Mouse (Mus musculus) stomach, embryonic 16.5 days (tissue): ENCODE measurements around the gene Btnl6. TPM values are rescaled to one million over a fixed set of nuclear protein-coding genes. Genes with fewer than 3 reads are reported as not detected.
"Not testable (repeated sequence)": the region's sequence is repeated elsewhere in the genome, so short reads cannot be mapped to it uniquely, and the experiment has no call there.

ENCODE experiments used
- ATAC-seq: fragments of 200-750 bp; cut with Nextera tagmentation; 2 replicates; pipeline ENCODE4 v1.8.0; 2017; ENCODE audit warnings: moderate number of reproducible peaks, moderate TSS enrichment; ENCODE audit not compliant: insufficient read depth, low FRiP score
- H3K27ac ChIP-seq: fragments of 300-500 bp; sonication (generic); 2 replicates; pipeline ENCODE4 v1.5.1; 2014; ENCODE audit warnings: low read length
- H3K27me3 ChIP-seq: fragments of 300-500 bp; sonication (generic); 2 replicates; pipeline ENCODE4 v1.6.1; 2014; ENCODE audit warnings: low read length, control low read depth, mixed read lengths; ENCODE audit not compliant: control insufficient read depth, insufficient read depth
- H3K36me3 ChIP-seq: fragments of 300-500 bp; sonication (generic); 2 replicates; pipeline ENCODE4 v1.6.1; 2014; ENCODE audit warnings: low read length; ENCODE audit not compliant: control insufficient read depth, insufficient read depth
- H3K4me1 ChIP-seq: fragments of 300-500 bp; sonication (generic); 2 replicates; pipeline ENCODE4 v1.6.1; 2014; ENCODE audit warnings: low read length, control low read depth, mixed read lengths; ENCODE audit not compliant: control insufficient read depth, insufficient read depth
- H3K4me2 ChIP-seq: fragments of 300-500 bp; sonication (generic); 2 replicates; pipeline ENCODE4 v1.6.1; 2014; ENCODE audit warnings: low read depth, low read length, mixed read lengths
- H3K4me3 ChIP-seq: fragments of 300-500 bp; sonication (generic); replicated peaks from 2 replicates; pipeline ENCODE4 v1.5.1; 2014; ENCODE audit warnings: mild to moderate bottlenecking, low read length
- H3K9ac ChIP-seq: fragments of 300-500 bp; sonication (generic); 2 replicates; pipeline ENCODE4 v1.6.1; 2014; ENCODE audit warnings: low read length
- H3K9me3 ChIP-seq: fragments of 300-500 bp; sonication (generic); replicated peaks from 2 replicates; pipeline ENCODE4 v1.6.1; 2016; ENCODE audit warnings: low read length, control low read depth; ENCODE audit not compliant: control insufficient read depth
- WGBS: fragments of 180-500 bp; shearing (Covaris S2); extraction: QIAGEN DNeasy Blood & Tissue Kit; methylation state at CpG from one replicate; pipeline ENCODE4 v1.1.7; 2014; 5-methylcytosine and 5-hydroxymethylcytosine counted together
- polyA plus RNA-seq: library from polyadenylated mRNA; unstranded; fragments of >200 nt; fragmentation: Nextera tagmentation; extraction: Ambion mirVana; gene quantifications from 2 replicates; pipeline ENCODE4 v1.2.1, GENCODE M21; 2015

The Btnl6 gene
- polyA plus RNA-seq, 1 experiment from 2014 or later = 3.6 TPM

- H3K36me3 ChIP-seq, H3K9me3 ChIP-seq, H3K4me1 ChIP-seq, H3K27me3 ChIP-seq, H3K27ac ChIP-seq, H3K4me3 ChIP-seq, H3K4me2 ChIP-seq, H3K9ac ChIP-seq: not testable (repeated sequence)
- peak; percentile 47; the same call in 1 of the 2 replicates for ATAC-seq
- 70% methylated on average over 3 of the region's 3 CpGs for WGBS
Observed at GRCm38 (mm10) chr17:34518571-34518970, 1.4 kb upstream of the Btnl6 start.

DNA sequence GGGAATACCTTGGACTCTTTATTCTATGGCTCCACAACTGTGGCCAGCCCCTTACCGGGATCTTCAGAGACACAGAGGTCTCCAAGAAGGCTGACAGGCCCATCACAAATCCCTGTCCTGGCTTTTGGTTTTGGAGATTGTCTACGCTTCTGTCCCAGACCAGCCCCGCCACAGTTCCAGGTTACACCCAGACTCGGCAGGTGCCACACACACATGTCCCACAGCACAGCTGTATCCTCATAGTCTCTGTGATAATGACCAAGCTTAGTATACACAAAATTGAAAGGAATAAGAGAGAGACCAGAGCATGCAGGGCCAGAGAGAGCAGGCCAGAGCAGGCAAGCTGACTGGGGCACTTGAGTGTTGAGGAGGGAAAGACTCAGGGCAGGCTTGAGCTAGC is 643 bp upstream of the Btnl6 start:
- Histone ChIP-seq H3K36me3 (no peaks in the 10 kb centered on the region), H3K27ac (no peak overlapping the region), H3K9me3 (no peaks in the 10 kb centered on the region), H3K4me3 (no peak overlapping the region), H3K4me1 (no peaks in the 10 kb centered on the region), H3K4me2 (no peak overlapping the region), H3K9ac (no peak overlapping the region), H3K27me3 (no peaks in the 10 kb centered on the region)
- no peak for ATAC-seq
- 85% methylated on average over 4 of the region's 4 CpGs for WGBS

DNA sequence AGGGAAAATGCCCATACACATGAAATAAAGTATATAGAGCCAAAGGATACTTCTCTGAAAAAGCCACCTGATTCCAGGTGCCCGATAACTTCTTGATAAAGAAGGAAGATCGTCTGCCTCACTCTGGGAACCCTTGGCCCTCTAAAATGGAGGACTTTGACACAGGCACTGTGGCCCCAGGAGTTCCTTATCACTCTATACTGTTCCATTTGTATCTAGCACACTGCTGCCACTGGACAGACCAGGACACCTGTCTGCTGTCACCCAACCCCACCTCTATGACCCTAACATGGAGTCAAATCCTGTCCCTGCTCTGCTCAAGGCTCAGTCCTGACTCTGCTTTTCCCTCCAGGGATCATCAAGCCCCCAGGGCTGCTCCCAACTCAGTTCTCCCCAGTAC is 638 bp downstream of the Btnl6 start:
- H3K9ac ChIP-seq = no peak overlapping the region

DNA sequence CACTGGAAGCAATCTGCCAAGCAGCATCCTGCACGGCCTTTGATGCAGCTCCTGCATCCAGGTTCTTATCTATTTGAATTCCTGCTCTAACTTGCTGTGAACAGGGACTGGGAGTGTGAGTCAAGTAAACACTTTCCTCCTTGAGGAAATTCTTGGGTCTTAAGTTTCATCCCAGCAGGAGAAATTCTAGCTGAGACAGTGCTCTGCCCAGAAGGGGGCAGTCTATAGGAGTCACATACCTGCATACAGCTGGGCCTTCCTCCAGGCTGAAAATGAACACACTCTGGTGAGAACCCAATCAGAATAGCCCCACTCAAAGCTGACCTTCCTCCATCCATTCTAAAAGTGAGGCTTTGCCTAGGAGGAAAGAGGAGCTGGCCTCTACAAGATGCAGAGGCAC is 5.4 kb downstream of the Btnl6 start:
- H3K36me3 ChIP-seq, ATAC-seq: not testable (repeated sequence)
- WGBS = 23% methylated on average over 1 of the region's 1 CpGs

More for the DNA sequence above, 638 bp downstream of the Btnl6 start:
- no peak for ATAC-seq
- WGBS = 69% methylated on average over 2 of the region's 2 CpGs
- no peaks in the 10 kb centered on the region for H3K4me1 ChIP-seq
- H3K36me3 ChIP-seq = no peaks in the 10 kb centered on the region
- H3K4me3 ChIP-seq = no peak overlapping the region
- no peaks in the 10 kb centered on the region for H3K9me3 ChIP-seq
- H3K27ac ChIP-seq = no peak overlapping the region
- H3K4me2 ChIP-seq = no peak overlapping the region
- no peaks in the 10 kb centered on the region for H3K27me3 ChIP-seq

GRCm38 (mm10) chr17:34507591-34507990 is 9.6 kb downstream of the Btnl6 start:
- Histone ChIP-seq H3K27ac (no peak overlapping the region), H3K4me3 (no peak overlapping the region), H3K9me3 (no peaks in the 10 kb centered on the region), H3K36me3 (no peaks in the 10 kb centered on the region), H3K27me3 (no peaks in the 10 kb centered on the region), H3K9ac (no peak overlapping the region), H3K4me2 (no peak overlapping the region), H3K4me1 (no peaks in the 10 kb centered on the region)
- ATAC-seq = no peak

More for the DNA sequence above, 5.4 kb downstream of the Btnl6 start:
- H3K4me1 ChIP-seq, H3K27me3 ChIP-seq, H3K4me2 ChIP-seq, H3K9ac ChIP-seq, H3K9me3 ChIP-seq, H3K4me3 ChIP-seq, H3K27ac ChIP-seq: not testable (repeated sequence)

DNA sequence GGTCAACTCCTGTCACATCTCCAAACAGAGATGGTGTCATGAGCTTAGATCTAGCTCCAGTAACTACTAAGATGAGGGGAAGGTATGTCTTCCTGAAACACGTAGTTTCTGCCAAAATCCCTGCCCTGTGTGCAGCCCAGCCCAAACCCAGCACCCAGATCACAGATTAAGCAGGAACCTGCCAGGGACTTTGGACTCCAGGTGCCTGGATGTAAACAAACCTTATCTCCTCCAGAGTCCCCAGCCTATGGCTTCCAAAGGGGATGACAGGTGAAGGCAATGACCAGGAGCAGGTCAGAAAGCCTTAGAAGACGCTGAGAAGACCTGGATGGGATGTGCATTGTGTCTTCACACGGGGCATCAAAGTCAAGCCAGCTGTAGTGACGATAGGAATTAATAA is 19.4 kb downstream of the Btnl6 start:
- ATAC-seq = peak; percentile 87
- not testable (repeated sequence) for H3K9ac ChIP-seq, H3K4me2 ChIP-seq, H3K27ac ChIP-seq, H3K9me3 ChIP-seq, H3K27me3 ChIP-seq, H3K36me3 ChIP-seq, H3K4me3 ChIP-seq, H3K4me1 ChIP-seq
- 38% methylated on average over 2 of the region's 4 CpGs for WGBS

DNA sequence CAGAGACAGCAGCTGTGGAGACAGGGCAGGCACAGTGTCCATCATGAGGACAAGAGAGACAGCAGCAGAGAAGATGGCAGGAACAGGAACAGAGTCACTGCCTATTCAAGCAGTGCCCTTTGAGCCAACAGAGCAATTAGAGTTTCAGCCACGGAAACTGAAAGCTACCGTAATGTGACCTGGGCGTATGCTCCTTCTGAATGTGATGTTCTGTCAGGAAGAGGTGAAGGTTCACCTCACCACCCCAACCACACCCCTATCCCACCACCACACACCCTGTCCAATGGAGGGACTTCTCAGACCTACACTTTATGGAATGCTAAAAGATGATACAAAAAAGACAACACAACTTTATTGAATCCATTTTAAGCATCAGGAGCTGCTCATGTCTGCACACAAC is 19.8 kb downstream of the Btnl6 start:
- not testable (repeated sequence) for H3K36me3 ChIP-seq, H3K4me2 ChIP-seq, H3K9ac ChIP-seq, H3K4me3 ChIP-seq, H3K9me3 ChIP-seq, H3K4me1 ChIP-seq, H3K27me3 ChIP-seq
- peak overlapping the region; percentile 18; the same call in 1 of the 2 replicates for H3K27ac ChIP-seq
- ATAC-seq = peak; percentile 54
- WGBS = 57% methylated on average over 3 of the region's 3 CpGs

GRCm38 (mm10) chr17:34496539-34496938 is 20.6 kb downstream of the Btnl6 start:
- WGBS = 67% methylated on average over 1 of the region's 2 CpGs
- Histone ChIP-seq H3K4me2 (0 out of 2 replicates have a peak overlapping the region, but pooled peaks have one; percentile 10), H3K4me1 (no peaks in the 10 kb centered on the region), H3K4me3 (peak overlapping the region; percentile 14; the same call in 1 of the 2 replicates), H3K36me3 (no peaks in the 10 kb centered on the region), H3K27me3 (no peaks in the 10 kb centered on the region), H3K27ac (peak overlapping the region; percentile 73), H3K9me3 (no peaks in the 10 kb centered on the region), H3K9ac (no peak overlapping the region)
- peak; percentile 71; the same call in 1 of the 2 replicates for ATAC-seq

DNA sequence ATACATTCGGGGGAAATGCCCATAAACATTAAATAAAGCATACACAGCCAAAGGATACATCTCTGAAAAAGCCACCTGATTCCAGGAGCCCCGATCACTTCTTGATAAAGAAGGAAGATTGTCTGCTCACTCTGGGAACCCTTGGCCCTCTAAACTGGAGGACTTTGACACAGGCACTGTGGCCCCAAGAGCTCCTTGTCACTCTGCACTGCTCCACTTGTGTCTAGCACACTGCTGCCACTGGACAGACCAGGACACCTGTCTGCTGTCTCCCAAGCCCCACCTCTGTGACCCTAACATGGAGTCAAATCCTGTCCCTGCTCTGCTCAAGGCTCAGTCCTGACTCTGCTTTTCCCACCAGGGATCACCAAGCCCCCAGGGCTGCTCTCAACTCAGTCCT is 22.0 kb downstream of the Btnl6 start:
- H3K4me3 ChIP-seq, H3K27me3 ChIP-seq, H3K36me3 ChIP-seq, H3K27ac ChIP-seq, H3K4me1 ChIP-seq, ATAC-seq, H3K9ac ChIP-seq, H3K9me3 ChIP-seq: not testable (repeated sequence)
- 0 out of 2 replicates have a peak overlapping the region, but pooled peaks have one; percentile 1 for H3K4me2 ChIP-seq
- 77% methylated on average over 2 of the region's 2 CpGs for whole genome bisulfite sequencing

GRCm38 (mm10) chr17:34492796-34493195 is 24.4 kb downstream of the Btnl6 start:
- no peak overlapping the region for H3K9ac ChIP-seq
- H3K9me3 ChIP-seq = no peaks in the 10 kb centered on the region
- no peaks in the 10 kb centered on the region for H3K27me3 ChIP-seq
- no peaks in the 10 kb centered on the region for H3K4me1 ChIP-seq
- no peaks in the 10 kb centered on the region for H3K36me3 ChIP-seq
- no peak overlapping the region for H3K4me2 ChIP-seq
- H3K27ac ChIP-seq = no peak overlapping the region
- ATAC-seq = no peak
- H3K4me3 ChIP-seq = no peak overlapping the region
